ENCODE assay signal across 7 mouse cellular contexts in genomic region chr17:17375581-17375980, GRCm38 (mm10). TPM values are rescaled to one million over a fixed set of nuclear protein-coding genes. Genes with fewer than 3 reads are reported as not detected.
DNase-seq lines count a peak whose midpoint lies in the region; ATAC-seq and TF ChIP-seq lines count a peak whose summit lies in the region.

No protein-coding gene starts in this region.

- peaks cover 4% of the 10 kb centered on the region for H3K4me1 ChIP-seq in ES-Bruce4 (ENCODE audit: control insufficient read depth, insufficient read depth, low read length)

- H3K9me3 ChIP-seq in ES-Bruce4 (replicated peaks; ENCODE audit: control insufficient read depth, insufficient read depth, low read length, poor library complexity, severe bottlenecking) = no peaks in the 10 kb centered on the region

- H3K79me3 ChIP-seq in C2C12 (ENCODE audit: low read depth) = peaks cover 48% of the 10 kb centered on the region

- TF ChIP-seq CTCF in C2C12 (IDR thresholded peaks at IDR 0.05; ENCODE audit: control insufficient read depth, insufficient read depth, insufficient read length) (no peak), ES-Bruce4 (IDR thresholded peaks at IDR 0.05; ENCODE audit: low read depth, low read length) (no peak)

- no peak overlapping the region for H3ac ChIP-seq in C2C12 (ENCODE audit: control insufficient read depth, insufficient read length, low read depth)

- DNase-seq in cerebellum, adult 8-10 months = no peak
- no peak for DNase-seq in thymus, postnatal 4 days
- no peak for DNase-seq in layer of hippocampus, postnatal 14 days (ENCODE audit: low spot score in 2 of 2)

- TF ChIP-seq EP300 in ES-Bruce4 (IDR thresholded peaks at IDR 0.05; ENCODE audit: insufficient read depth, low read depth, low read length) = no peak

- H3K27ac ChIP-seq in ES-Bruce4 (ENCODE audit: insufficient read depth, low read length) = no peak overlapping the region
- H3K27ac ChIP-seq in macrophage = peak overlapping the region; percentile 94

- H3K27me3 ChIP-seq in C2C12 (ENCODE audit: control insufficient read depth, insufficient read depth, insufficient read length) (no peaks in the 10 kb centered on the region), ES-Bruce4 (ENCODE audit: control insufficient read depth, insufficient read depth, low read length, poor library complexity, severe bottlenecking) (no peaks in the 10 kb centered on the region)

- peaks cover 64% of the 10 kb centered on the region for H3K79me2 ChIP-seq in C2C12 (ENCODE audit: control insufficient read depth, insufficient read depth)
- H3K79me2 ChIP-seq in macrophage (ENCODE audit: inconsistent target) = peaks cover 51% of the 10 kb centered on the region

- H3K4me3 ChIP-seq in C2C12 (ENCODE audit: insufficient read depth, poor library complexity, severe bottlenecking) = peak overlapping the region; percentile 87
- peak overlapping the region; percentile 52; the same call in 1 of the 2 replicates for H3K4me3 ChIP-seq in ES-Bruce4 (ENCODE audit: low read depth, low read length)
- peak overlapping the region; percentile 77 for H3K4me3 ChIP-seq in macrophage (ENCODE audit: inconsistent target)

- peaks cover 35% of the 10 kb centered on the region for H3K36me3 ChIP-seq in C2C12 (ENCODE audit: control insufficient read depth, insufficient read depth)
- peaks cover 27% of the 10 kb centered on the region for H3K36me3 ChIP-seq in ES-Bruce4 (ENCODE audit: control insufficient read depth, insufficient read depth, low read length, poor library complexity, severe bottlenecking)
- peaks cover 7% of the 10 kb centered on the region; the same call in 1 of the 2 replicates for H3K36me3 ChIP-seq in macrophage (ENCODE audit: inconsistent target)

- WGBS in macrophage (ENCODE audit: missing documents) = 36% methylated on average over 3 of the region's 3 CpGs

- TF ChIP-seq POLR2A in ES-Bruce4 (IDR thresholded peaks at IDR 0.05; ENCODE audit: insufficient read depth, low read length) = no peak

- peak overlapping the region; percentile 91 for H3K9ac ChIP-seq in ES-Bruce4 (ENCODE audit: low read depth, poor library complexity, severe bottlenecking)

- ATAC-seq in granulocyte monocyte progenitor cell, adult 5-6 weeks (replicated peaks; ENCODE audit: poor library complexity, severe bottlenecking) = peak; percentile 50

TF ChIP-seq in C2C12, 6 proteins besides CTCF, POLR2A, EP300 and RAD21:
- no peak for TF ChIP-seq FOSL1 (IDR thresholded peaks at IDR 0.05; ENCODE audit: insufficient read depth, low read length, poor library complexity, severe bottlenecking)
- no peak for TF ChIP-seq MAX (IDR thresholded peaks at IDR 0.05)
- TF ChIP-seq CEBPB (IDR thresholded peaks at IDR 0.05; ENCODE audit: low read depth) = peak; percentile 46
TF ChIP-seq in C2C12: peak in this region for 1.

RNA-seq across cellular contexts. Expression of gene Riok2, which starts 1.5 kb away (rescaled TPM):
- polyA plus RNA-seq in C2C12 (2012; fragmentation: generic; extraction: Trizol) (16.6 TPM), ES-Bruce4 (2011; ENCODE audit: insufficient read depth, insufficient read length, low read depth, missing spikeins) (52.6 and 58.5 TPM in 2 replicates), macrophage (2018) (9.3 to 25.6 TPM (median 18.1 TPM) in 3 replicates)
- total RNA-seq in granulocyte monocyte progenitor cell, adult 5-6 weeks (2014; fragmentation: Nextera tagmentation) = 39.3 and 39.8 TPM in 2 replicates
- 35.0 and 54.0 TPM in 2 replicates for total RNA-seq in granulocyte monocyte progenitor cell, adult 5-6 weeks (2017)
- total RNA-seq in macrophage (2018; cell fraction: chromatin; rRNA removed) = 10 to 100 TPM; 13.5 to 41.1 (median 30.7) TPM
- total RNA-seq in macrophage (2018; cell fraction: cytosol; rRNA removed) = 10 to 100 TPM in 24 of 26 experiments, 1 to 10 TPM in 2; 6.9 to 15.1 (median 12.0) TPM
- total RNA-seq in macrophage (2018; cell fraction: nucleus; rRNA removed) = 10 to 100 TPM in 25 of 26 experiments, 1 to 10 TPM in 1; 9.7 to 51.8 (median 20.3) TPM
- total RNA-seq in layer of hippocampus, postnatal 14 days (2021) = 10 to 100 TPM; 16.6 to 17.1 TPM

RNA-seq across cellular contexts. Expression of gene Lix1, which starts 26.9 kb away (rescaled TPM):
- polyA plus RNA-seq in C2C12 (2012; fragmentation: generic; extraction: Trizol) = 2.6 TPM
- 0.78 and 0.81 TPM in 2 replicates for polyA plus RNA-seq in ES-Bruce4 (2011; ENCODE audit: insufficient read depth, insufficient read length, low read depth, missing spikeins)
- total RNA-seq in granulocyte monocyte progenitor cell, adult 5-6 weeks (2014; fragmentation: Nextera tagmentation) = not detected in 2 replicates
- total RNA-seq in granulocyte monocyte progenitor cell, adult 5-6 weeks (2017) = not detected in 2 replicates
- under 1 TPM in 9 of 26 experiments, not detected in 17; 0.26 to 0.76 (median 0.32) TPM for total RNA-seq in macrophage (2018; cell fraction: chromatin; rRNA removed)
- total RNA-seq in macrophage (2018; cell fraction: cytosol; rRNA removed) = 1 to 10 TPM in 13 of 26 experiments, under 1 TPM in 13; 0.28 to 1.7 (median 1.0) TPM
- under 1 TPM in 18 of 26 experiments, not detected in 8; 0.16 to 0.83 (median 0.33) TPM for total RNA-seq in macrophage (2018; cell fraction: nucleus; rRNA removed)
- polyA plus RNA-seq in macrophage (2018) = 0.49 to 0.96 TPM (median 0.74 TPM) in 3 replicates
- total RNA-seq in layer of hippocampus, postnatal 14 days (2021) = 10 to 100 TPM; 75.6 to 77.4 TPM
